Mouse (Mus musculus): ENCODE data around the gene Nr5a2.

GRCm38 (mm10) chr1:136868955-136869354 lies 91.3 kb downstream of the Nr5a2 start:
- TF ChIP-seq CTCF (IDR thresholded peaks at IDR 0.05; ENCODE audit: borderline replicate concordance, insufficient read depth, low read depth, low read length) (no peak), POLR2A (IDR thresholded peaks at IDR 0.05; ENCODE audit: borderline replicate concordance, insufficient read depth, low read length) (no peak)

Measured in cerebellum, adult 2 months (tissue).